Mouse (Mus musculus): ENCODE results near the gene Eif2ak4. TPM values are rescaled to one million over a fixed set of nuclear protein-coding genes. Genes with fewer than 3 reads are reported as not detected.

The Eif2ak4 gene
- polyA plus RNA-seq, 1 experiment, result 2.9 TPM

- Histone ChIP-seq H3K9me3 (no peaks in the 10 kb centered on the region), H3K27me3 (replicated peaks) (no peaks in the 10 kb centered on the region)
- TF ChIP-seq FLI1 (IDR thresholded peaks at IDR 0.05; ENCODE audit: low read length) (no peak), GATA1 (IDR thresholded peaks at IDR 0.05; ENCODE audit: borderline replicate concordance, low read length) (no peak)
Measured at GRCm38 (mm10) chr2:118401834-118402727, 13.7 kb downstream of the Eif2ak4 start.

GRCm38 (mm10) chr2:118404336-118404735 lies 15.9 kb downstream of the Eif2ak4 start:
- H3K27me3 ChIP-seq (replicated peaks), result no peaks in the 10 kb centered on the region
- H3K4me3 ChIP-seq (replicated peaks), result no peak overlapping the region
- TF ChIP-seq GATA1 (IDR thresholded peaks at IDR 0.05; ENCODE audit: borderline replicate concordance, low read length), result no peak
- no peak for TF ChIP-seq FLI1 (IDR thresholded peaks at IDR 0.05; ENCODE audit: low read length)
- H3K9me3 ChIP-seq, result no peaks in the 10 kb centered on the region
- peaks cover 92% of the 10 kb centered on the region for H3K36me3 ChIP-seq (replicated peaks; ENCODE audit: low read length)
- H3K4me1 ChIP-seq, result peaks cover 12% of the 10 kb centered on the region

More at GRCm38 (mm10) chr2:118401834-118402727, 13.7 kb downstream of the Eif2ak4 start:
- no peak overlapping the region for H3K4me3 ChIP-seq (replicated peaks)
- peaks cover 79% of the 10 kb centered on the region for H3K36me3 ChIP-seq (replicated peaks; ENCODE audit: low read length)
- peaks cover 22% of the 10 kb centered on the region for H3K4me1 ChIP-seq

GRCm38 (mm10) chr2:118405568-118405967 lies 17.1 kb downstream of the Eif2ak4 start:
- H3K27me3 ChIP-seq (replicated peaks), result no peaks in the 10 kb centered on the region
- H3K36me3 ChIP-seq (replicated peaks; ENCODE audit: low read length), result peaks cover 94% of the 10 kb centered on the region
- peaks cover 12% of the 10 kb centered on the region for H3K4me1 ChIP-seq
- TF ChIP-seq GATA1 (IDR thresholded peaks at IDR 0.05; ENCODE audit: borderline replicate concordance, low read length) (no peak), FLI1 (IDR thresholded peaks at IDR 0.05; ENCODE audit: low read length) (no peak)
- no peak overlapping the region for H3K4me3 ChIP-seq (replicated peaks)
- H3K9me3 ChIP-seq, result no peaks in the 10 kb centered on the region

DNA sequence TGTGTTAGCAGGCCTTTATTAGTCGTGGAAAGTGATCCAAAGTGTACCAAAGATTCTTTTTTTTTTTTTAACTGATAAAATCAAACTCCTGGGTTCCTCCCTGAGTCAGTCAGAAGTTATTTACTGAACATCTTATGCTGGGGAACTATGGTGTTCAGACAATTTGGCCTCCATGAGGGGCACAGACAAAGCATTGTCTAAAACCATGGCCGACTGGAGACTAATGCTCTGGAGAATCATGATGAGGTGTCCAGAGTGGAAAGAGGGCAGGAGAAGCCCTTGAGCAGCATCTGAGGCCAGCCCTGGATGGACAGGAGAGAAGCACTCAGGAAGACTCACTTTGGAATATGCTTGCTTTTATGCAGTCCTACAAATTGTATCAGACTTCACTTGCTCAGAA lies 18.4 kb downstream of the Eif2ak4 start:
- H3K27me3 ChIP-seq (replicated peaks), result no peaks in the 10 kb centered on the region
- H3K4me3 ChIP-seq (replicated peaks), result no peak overlapping the region
- no peak for TF ChIP-seq FLI1 (IDR thresholded peaks at IDR 0.05; ENCODE audit: low read length)
- TF ChIP-seq GATA1 (IDR thresholded peaks at IDR 0.05; ENCODE audit: borderline replicate concordance, low read length), result no peak
- peaks cover 4% of the 10 kb centered on the region; the same call in 1 of the 2 replicates for H3K9me3 ChIP-seq
- H3K36me3 ChIP-seq (replicated peaks; ENCODE audit: low read length), result peaks cover 94% of the 10 kb centered on the region
- peaks cover 2% of the 10 kb centered on the region for H3K4me1 ChIP-seq

- Histone ChIP-seq H3K4me1 (peaks cover 7% of the 10 kb centered on the region), H3K4me3 (replicated peaks) (no peak overlapping the region), H3K36me3 (replicated peaks; ENCODE audit: low read length) (peaks cover 97% of the 10 kb centered on the region), H3K27me3 (replicated peaks) (no peaks in the 10 kb centered on the region), H3K9me3 (peaks cover 6% of the 10 kb centered on the region; the same call in 1 of the 2 replicates)
- no peak for TF ChIP-seq FLI1 (IDR thresholded peaks at IDR 0.05; ENCODE audit: low read length)
- TF ChIP-seq GATA1 (IDR thresholded peaks at IDR 0.05; ENCODE audit: borderline replicate concordance, low read length), result no peak
Measured at GRCm38 (mm10) chr2:118408336-118408895, 20.0 kb downstream of the Eif2ak4 start.

DNA sequence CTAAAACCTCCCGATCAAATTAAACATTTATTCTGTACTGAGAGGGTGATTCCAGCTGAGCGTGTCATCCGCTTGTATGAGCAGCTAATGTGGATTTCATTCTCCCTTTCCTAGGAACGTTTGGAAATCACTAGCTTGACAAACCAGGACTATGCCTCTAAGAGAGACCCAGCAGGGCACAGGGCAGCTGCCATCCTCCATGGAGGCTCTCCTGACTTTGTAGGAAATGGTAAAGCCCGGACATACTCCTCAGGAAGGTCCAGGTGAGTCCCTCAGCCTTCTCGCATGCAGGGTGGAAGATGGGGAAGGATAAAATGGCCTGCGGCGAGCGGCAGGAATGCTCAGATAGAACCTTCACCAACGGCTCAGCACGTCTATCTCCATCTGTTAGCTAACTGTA lies 24.4 kb downstream of the Eif2ak4 start:
- H3K4me3 ChIP-seq (replicated peaks), result no peak overlapping the region
- peaks cover 7% of the 10 kb centered on the region for H3K4me1 ChIP-seq
- H3K27me3 ChIP-seq (replicated peaks), result no peaks in the 10 kb centered on the region
- no peak for TF ChIP-seq GATA1 (IDR thresholded peaks at IDR 0.05; ENCODE audit: borderline replicate concordance, low read length)
- no peak for TF ChIP-seq FLI1 (IDR thresholded peaks at IDR 0.05; ENCODE audit: low read length)
- H3K36me3 ChIP-seq (replicated peaks; ENCODE audit: low read length), result peaks cover 94% of the 10 kb centered on the region
- H3K9me3 ChIP-seq, result peaks cover 10% of the 10 kb centered on the region; the same call in 1 of the 2 replicates

DNA sequence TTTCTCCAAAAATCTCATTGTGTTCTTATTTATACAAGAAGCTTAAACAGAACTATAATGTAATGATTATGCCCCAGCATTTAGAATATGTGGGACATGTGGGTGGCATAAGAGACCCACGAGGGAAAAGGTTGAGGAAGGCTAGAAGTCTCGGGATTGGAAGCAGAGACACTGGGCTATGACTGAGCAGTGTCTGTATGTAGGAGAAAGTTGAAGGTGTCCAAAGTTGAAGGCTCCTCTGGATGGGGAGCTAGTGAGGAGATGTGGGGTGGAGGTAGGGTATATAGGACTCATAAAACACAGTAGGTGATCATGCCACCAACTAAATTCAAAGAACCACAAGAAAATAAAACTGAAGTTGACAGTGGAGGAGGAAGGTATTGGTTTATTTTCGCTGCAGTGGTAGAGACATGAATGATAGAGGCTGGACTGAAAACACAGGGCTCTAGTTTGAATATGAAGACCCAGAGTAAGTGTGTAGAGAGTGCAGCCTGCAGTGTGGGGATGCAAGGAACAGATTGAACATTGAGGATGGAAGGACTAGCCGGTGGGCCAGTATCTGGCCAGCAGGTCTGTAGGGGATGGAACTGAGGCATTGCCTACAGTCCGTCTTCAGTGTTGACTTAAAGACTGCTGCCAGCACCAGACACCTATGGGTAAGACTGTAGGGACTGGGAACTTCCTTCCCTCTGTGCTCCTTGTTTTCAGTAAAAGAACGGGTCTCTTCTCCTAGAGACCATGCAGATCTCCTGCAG lies 27.4 kb downstream of the Eif2ak4 start:
- H3K9me3 ChIP-seq, result peaks cover 10% of the 10 kb centered on the region; the same call in 1 of the 2 replicates
- H3K36me3 ChIP-seq (replicated peaks; ENCODE audit: low read length), result peaks cover 97% of the 10 kb centered on the region
- TF ChIP-seq FLI1 (IDR thresholded peaks at IDR 0.05; ENCODE audit: low read length) (no peak), GATA1 (IDR thresholded peaks at IDR 0.05; ENCODE audit: borderline replicate concordance, low read length) (no peak)
- peaks cover 7% of the 10 kb centered on the region for H3K4me1 ChIP-seq
- H3K27me3 ChIP-seq (replicated peaks), result no peaks in the 10 kb centered on the region
- H3K4me3 ChIP-seq (replicated peaks), result no peak overlapping the region

DNA sequence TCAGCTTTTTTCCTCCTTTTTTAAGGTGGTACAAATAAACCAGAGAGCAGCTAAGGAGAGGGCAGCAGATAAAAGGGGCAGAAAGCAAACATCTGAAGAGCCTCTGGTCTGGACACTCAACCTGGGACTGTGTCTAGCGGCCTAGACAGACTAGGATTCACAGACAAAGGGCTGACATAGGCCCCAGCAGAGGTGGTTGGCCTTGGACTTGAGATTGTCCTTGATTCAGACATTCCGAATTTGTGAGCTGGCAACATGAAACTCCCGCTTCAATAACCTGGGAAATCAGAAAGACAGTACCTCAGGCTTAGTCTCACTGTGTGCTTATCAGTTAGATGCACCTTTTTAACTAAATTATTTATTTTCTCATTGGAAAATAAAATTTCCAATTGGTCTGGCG lies 29.7 kb downstream of the Eif2ak4 start:
- peaks cover 4% of the 10 kb centered on the region; the same call in 1 of the 2 replicates for H3K9me3 ChIP-seq
- no peak overlapping the region for H3K4me3 ChIP-seq (replicated peaks)
- H3K27me3 ChIP-seq (replicated peaks), result no peaks in the 10 kb centered on the region
- H3K4me1 ChIP-seq, result peaks cover 11% of the 10 kb centered on the region
- TF ChIP-seq GATA1 (IDR thresholded peaks at IDR 0.05; ENCODE audit: borderline replicate concordance, low read length), result no peak
- no peak for TF ChIP-seq FLI1 (IDR thresholded peaks at IDR 0.05; ENCODE audit: low read length)
- H3K36me3 ChIP-seq (replicated peaks; ENCODE audit: low read length), result peaks cover 94% of the 10 kb centered on the region

DNA sequence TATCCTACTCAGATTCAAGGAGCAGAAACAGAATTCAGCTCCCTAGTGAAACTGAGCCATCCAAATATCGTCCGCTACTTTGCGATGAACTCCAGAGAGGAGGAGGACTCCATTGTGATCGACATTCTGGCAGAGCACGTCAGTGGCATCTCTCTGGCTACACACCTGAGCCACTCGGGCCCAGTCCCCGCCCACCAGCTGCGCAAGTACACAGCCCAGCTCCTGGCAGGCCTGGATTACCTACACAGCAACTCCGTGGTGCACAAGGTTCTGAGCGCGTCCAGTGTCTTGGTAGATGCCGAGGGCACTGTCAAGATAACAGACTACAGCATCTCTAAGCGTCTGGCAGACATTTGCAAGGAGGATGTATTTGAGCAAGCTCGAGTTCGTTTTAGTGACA lies 33.5 kb downstream of the Eif2ak4 start:
- no peaks in the 10 kb centered on the region for H3K27me3 ChIP-seq (replicated peaks)
- no peaks in the 10 kb centered on the region for H3K9me3 ChIP-seq
- TF ChIP-seq FLI1 (IDR thresholded peaks at IDR 0.05; ENCODE audit: low read length), result no peak
- H3K4me3 ChIP-seq (replicated peaks), result no peak overlapping the region
- peaks cover 8% of the 10 kb centered on the region for H3K4me1 ChIP-seq
- H3K36me3 ChIP-seq (replicated peaks; ENCODE audit: low read length), result peaks cover 88% of the 10 kb centered on the region
